8 mouse cellular contexts compared by ENCODE assay signal in genomic region chr8:106937081-106937800, GRCm38 (mm10). TPM values are rescaled to one million over a fixed set of nuclear protein-coding genes. Genes with fewer than 3 reads are reported as not detected.
DNase-seq lines count a peak whose midpoint lies in the region; ATAC-seq lines count a peak whose summit lies in the region.

No protein-coding gene starts in this region.

- H3K27ac ChIP-seq in embryonic facial prominence, embryonic 13.5 days, result peak overlapping the region; percentile 88; the same call in 1 of the 2 replicates
- no peak overlapping the region for H3K27ac ChIP-seq in limb, embryonic 11.5 days (replicated peaks; ENCODE audit: low read depth, low read length)
- 0 out of 2 replicates have a peak overlapping the region, but pooled peaks have one; percentile 33 for H3K27ac ChIP-seq in stomach, embryonic 14.5 days (ENCODE audit: low read length)

- WGBS in embryonic facial prominence, embryonic 13.5 days, result 32% methylated on average over 14 of the region's 14 CpGs
- WGBS in limb, embryonic 11.5 days, result 32% methylated on average over 14 of the region's 14 CpGs
- WGBS in stomach, embryonic 14.5 days, result 25% methylated on average over 14 of the region's 14 CpGs

- H3K9me3 ChIP-seq in megakaryocyte, embryonic 14.5 days, result no peaks in the 10 kb centered on the region
- H3K9me3 ChIP-seq in embryonic facial prominence, embryonic 13.5 days, result no peaks in the 10 kb centered on the region
- H3K9me3 ChIP-seq in limb, embryonic 11.5 days (ENCODE audit: control insufficient read depth, low read length), result no peaks in the 10 kb centered on the region
- H3K9me3 ChIP-seq in stomach, embryonic 14.5 days (ENCODE audit: control insufficient read depth, low read depth, low read length), result no peaks in the 10 kb centered on the region

- H3K36me3 ChIP-seq in megakaryocyte, embryonic 14.5 days (replicated peaks; ENCODE audit: low read length), result no peaks in the 10 kb centered on the region
- H3K36me3 ChIP-seq in embryonic facial prominence, embryonic 13.5 days, result no peaks in the 10 kb centered on the region
- no peaks in the 10 kb centered on the region for H3K36me3 ChIP-seq in limb, embryonic 11.5 days (ENCODE audit: control insufficient read depth, insufficient read depth, low read length)
- H3K36me3 ChIP-seq in stomach, embryonic 14.5 days (ENCODE audit: control insufficient read depth, insufficient read depth, low read length), result no peaks in the 10 kb centered on the region

- H3K4me2 ChIP-seq in embryonic facial prominence, embryonic 13.5 days, result peak overlapping the region; percentile 87
- peak overlapping the region; percentile 55 for H3K4me2 ChIP-seq in limb, embryonic 11.5 days (ENCODE audit: low read depth, severe bottlenecking)
- H3K4me2 ChIP-seq in stomach, embryonic 14.5 days (replicated peaks; ENCODE audit: low read depth, low read length), result peak overlapping the region; percentile 94

- peak overlapping the region; percentile 95 for H3K4me3 ChIP-seq in megakaryocyte, embryonic 14.5 days (replicated peaks)
- peak overlapping the region; percentile 89 for H3K4me3 ChIP-seq in embryonic facial prominence, embryonic 13.5 days
- H3K4me3 ChIP-seq in limb, embryonic 11.5 days (ENCODE audit: low read depth, low read length), result peak overlapping the region; percentile 67
- H3K4me3 ChIP-seq in stomach, embryonic 14.5 days (ENCODE audit: low read depth, low read length), result peak overlapping the region; percentile 94

- H3K4me1 ChIP-seq in megakaryocyte, embryonic 14.5 days, result peaks cover 43% of the 10 kb centered on the region
- peaks cover 37% of the 10 kb centered on the region for H3K4me1 ChIP-seq in embryonic facial prominence, embryonic 13.5 days
- peaks cover 12% of the 10 kb centered on the region for H3K4me1 ChIP-seq in limb, embryonic 11.5 days (ENCODE audit: control insufficient read depth, insufficient read depth, low read length)
- peaks cover 13% of the 10 kb centered on the region; the same call in 1 of the 2 replicates for H3K4me1 ChIP-seq in stomach, embryonic 14.5 days (ENCODE audit: control insufficient read depth, insufficient read depth, low read length)

- H3K27me3 ChIP-seq in megakaryocyte, embryonic 14.5 days (replicated peaks), result peaks cover 68% of the 10 kb centered on the region
- H3K27me3 ChIP-seq in embryonic facial prominence, embryonic 13.5 days, result peaks cover 4% of the 10 kb centered on the region; the same call in 1 of the 2 replicates
- H3K27me3 ChIP-seq in limb, embryonic 11.5 days (ENCODE audit: control insufficient read depth, insufficient read depth, low read length), result no peaks in the 10 kb centered on the region
- no peaks in the 10 kb centered on the region for H3K27me3 ChIP-seq in stomach, embryonic 14.5 days (ENCODE audit: control insufficient read depth, insufficient read depth, low read length)

- ATAC-seq in megakaryocyte, adult 5-6 weeks (ENCODE audit: poor library complexity, severe bottlenecking), result no peak
- no peak for ATAC-seq in embryonic facial prominence, embryonic 13.5 days (ENCODE audit: insufficient number of reproducible peaks, insufficient read depth, low FRiP score, low TSS enrichment, low read depth)
- no peak for ATAC-seq in limb, embryonic 11.5 days (ENCODE audit: insufficient number of reproducible peaks, low FRiP score, low TSS enrichment, low read depth)
- no peak for ATAC-seq in stomach, embryonic 14.5 days (ENCODE audit: insufficient number of reproducible peaks, insufficient read depth, low FRiP score, low read depth)

- peak overlapping the region; percentile 94 for H3K9ac ChIP-seq in embryonic facial prominence, embryonic 13.5 days
- H3K9ac ChIP-seq in limb, embryonic 11.5 days (ENCODE audit: low read length), result peak overlapping the region; percentile 93
- H3K9ac ChIP-seq in stomach, embryonic 14.5 days (replicated peaks; ENCODE audit: low read depth, low read length), result peak overlapping the region; percentile 93

- no peak for DNase-seq in limb, embryonic 11.5 days (ENCODE audit: low spot score)
- DNase-seq in yolk sac, embryonic 10.5 days (ENCODE audit: low spot score), result no peak
- no peak for DNase-seq in kidney, adult 8-10 months
- no peak for DNase-seq in adrenal gland, adult 18-20 months (ENCODE audit: low spot score in 2 of 2)

RNA-seq across cellular contexts. Expression of gene Sntb2, which starts 1.7 kb away (rescaled TPM):
- polyA plus RNA-seq in megakaryocyte, embryonic 14.5 days (2012; ENCODE audit: insufficient read depth, low replicate concordance), result 0.37 and 0.63 TPM in 2 replicates
- total RNA-seq in megakaryocyte, adult 5-6 weeks (2015), result 7.7 and 8.5 TPM in 2 replicates
- 12.0 and 13.3 TPM in 2 replicates for total RNA-seq in megakaryocyte, adult 5-6 weeks (2017)
- polyA plus RNA-seq in embryonic facial prominence, embryonic 13.5 days (2015; fragmentation: Nextera tagmentation; extraction: Ambion mirVana), result 17.6 and 20.1 TPM in 2 replicates
- polyA plus RNA-seq in limb, embryonic 11.5 days (2014; fragmentation: Nextera tagmentation; extraction: Ambion mirVana), result 10.7 and 12.9 TPM in 2 replicates
- polyA plus RNA-seq in stomach, embryonic 14.5 days (2014; fragmentation: Nextera tagmentation; extraction: Ambion mirVana), result 21.6 and 26.9 TPM in 2 replicates
- total RNA-seq in adrenal gland, adult 18-20 months (2021), result 10 to 100 TPM; 16.9 to 20.9 TPM

RNA-seq across cellular contexts. Expression of gene Utp4, which starts 43.8 kb away (rescaled TPM):
- 1.5 and 3.0 TPM in 2 replicates for polyA plus RNA-seq in megakaryocyte, embryonic 14.5 days (2012; ENCODE audit: insufficient read depth, low replicate concordance)
- total RNA-seq in megakaryocyte, adult 5-6 weeks (2015), result 10.0 and 13.9 TPM in 2 replicates
- 9.4 and 11.5 TPM in 2 replicates for total RNA-seq in megakaryocyte, adult 5-6 weeks (2017)
- 74.4 and 76.9 TPM in 2 replicates for polyA plus RNA-seq in embryonic facial prominence, embryonic 13.5 days (2015; fragmentation: Nextera tagmentation; extraction: Ambion mirVana)
- polyA plus RNA-seq in limb, embryonic 11.5 days (2014; fragmentation: Nextera tagmentation; extraction: Ambion mirVana), result 82.6 and 89.6 TPM in 2 replicates
- polyA plus RNA-seq in stomach, embryonic 14.5 days (2014; fragmentation: Nextera tagmentation; extraction: Ambion mirVana), result 63.5 and 64.9 TPM in 2 replicates
- total RNA-seq in adrenal gland, adult 18-20 months (2021), result 10 to 100 TPM; 48.9 to 50.9 TPM

Comparison
In these comparisons a context has a peak if more than half of its experiments do, and no peak if none do; other contexts are left out.
1. RNA of gene Utp4, which starts 43.8 kb away (polyA plus RNA-seq): 82.6 to 89.6 TPM in limb, embryonic 11.5 days, 74.4 to 76.9 TPM in embryonic facial prominence, embryonic 13.5 days and 63.5 to 64.9 TPM in stomach, embryonic 14.5 days; 1.5 to 3.0 TPM in megakaryocyte, embryonic 14.5 days; every median in the first group is over 10 times any median in the second.
2. Peak in every context shown above with its lines, with median percentiles within 50 percentile points of each other: H3K4me3 ChIP-seq, H3K4me2 ChIP-seq and H3K9ac ChIP-seq.